Mouse (Mus musculus) large intestine, adult 2 months (tissue): ENCODE measurements around the gene Grk1. TPM values are rescaled to one million over a fixed set of nuclear protein-coding genes. Genes with fewer than 3 reads are reported as not detected.

ENCODE experiments used
- DNase-seq: peaks from one replicate; pipeline ENCODE4 v3.0.0-alpha.2; 2012; ENCODE audit warnings: low read depth, low spot score
- WGBS: fragments of 180-500 bp; shearing (Covaris S2); methylation state at CpG from one replicate; pipeline ENCODE4 v1.1.7; 2018; 5-methylcytosine and 5-hydroxymethylcytosine counted together
- polyA plus RNA-seq: library from polyadenylated mRNA; depleted of rRNA; stranded (reverse); fragments of >200 nt; gene quantifications from 2 replicates; pipeline ENCODE4 v1.2.3, GENCODE M21; 2012; rRNA removed

The Grk1 gene
- not detected in 2 replicates for polyA plus RNA-seq

DNA sequence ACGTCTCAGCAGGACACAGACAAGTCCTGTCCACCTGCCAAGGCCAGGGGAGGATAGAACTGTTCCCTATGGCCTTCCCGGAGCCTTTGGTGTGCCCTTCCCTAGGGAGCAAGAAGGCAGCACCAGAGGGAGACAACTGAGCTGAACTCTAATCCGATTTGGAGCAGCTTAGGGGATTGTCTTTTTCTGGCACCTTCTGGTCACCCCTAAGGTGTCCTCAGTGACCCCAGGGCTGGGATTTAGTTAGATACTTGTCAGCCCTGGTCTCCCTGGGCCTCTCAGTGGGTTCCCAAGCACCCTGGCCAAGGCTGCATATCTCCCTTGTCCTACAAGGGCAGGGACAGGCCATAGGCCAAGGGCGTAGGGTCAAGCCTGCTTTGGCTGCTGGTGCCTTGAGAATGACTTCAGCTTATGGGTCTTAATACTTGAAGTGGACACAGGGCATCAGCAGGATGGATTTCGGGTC, at the start of gene Grk1:
TSS of gene Grk1 (plus strand) at position 416 of the 466 bp plus-strand sequence.
- 77% methylated on average over 5 of the region's 5 CpGs for WGBS
- DNase-seq = no peak

DNA sequence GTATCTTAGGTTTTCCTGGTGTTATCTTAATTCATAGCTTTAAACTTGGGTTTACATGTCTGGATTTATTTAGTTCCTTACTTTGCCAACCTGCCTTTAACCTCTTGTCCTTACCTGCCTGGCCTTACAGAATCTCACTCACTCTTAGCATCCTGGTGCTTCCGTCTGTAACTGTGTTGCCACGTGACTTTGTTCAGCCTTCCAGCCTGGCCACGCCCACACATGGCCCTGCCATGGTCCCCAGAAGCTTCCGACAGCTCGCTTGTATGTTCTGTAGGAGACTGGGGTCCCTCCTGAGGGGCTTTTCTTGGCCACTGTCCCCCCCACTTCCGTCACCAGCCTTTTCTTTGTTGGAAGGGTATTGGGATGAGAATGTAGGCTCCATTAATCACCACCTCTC, 48.7 kb upstream of the Grk1 start:
- DNase-seq = no peak
- WGBS = 73% methylated on average over 6 of the region's 6 CpGs

DNA sequence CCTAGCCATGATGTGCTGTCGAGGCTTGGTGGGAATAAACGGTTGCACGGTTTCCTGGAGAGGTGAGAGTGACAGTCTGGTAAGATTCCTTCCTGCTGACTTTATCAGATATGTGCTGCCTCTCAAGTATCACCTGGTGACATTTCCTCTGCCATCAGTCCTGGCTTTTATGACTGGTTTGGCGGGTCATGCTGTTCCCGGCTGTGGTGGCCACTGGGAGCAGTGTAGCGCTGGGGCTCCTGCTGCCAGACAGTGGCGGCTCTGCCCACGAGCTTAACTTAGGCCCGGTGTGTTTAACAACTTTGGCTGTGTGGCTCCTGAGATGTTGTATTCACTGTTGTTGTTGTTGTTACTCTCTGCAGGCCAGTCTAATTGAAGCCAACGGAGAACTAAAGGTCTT, 48.2 kb upstream of the Grk1 start:
- DNase-seq = no peak
- 47% methylated on average over 10 of the region's 10 CpGs for WGBS

DNA sequence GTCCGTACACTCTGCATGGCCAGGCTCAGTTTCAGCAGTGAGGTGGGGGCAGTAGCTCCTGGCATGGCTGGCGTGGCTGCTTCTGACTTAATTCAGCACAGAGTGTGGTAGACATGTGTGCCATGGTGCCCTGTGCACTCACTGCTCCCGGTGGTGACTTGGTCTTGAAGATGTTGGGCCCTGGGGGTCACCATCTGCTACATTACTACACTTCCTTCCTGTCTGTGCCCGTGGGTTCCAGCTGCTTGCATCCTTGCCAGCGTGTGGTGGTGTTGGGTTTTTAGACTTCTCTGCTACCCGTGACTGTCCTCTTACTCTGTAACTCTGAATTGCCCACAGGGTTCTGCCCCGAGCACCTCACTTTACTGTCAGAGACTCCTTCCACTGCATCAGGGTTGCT, 44.7 kb upstream of the Grk1 start:
- 84% methylated on average over 7 of the region's 7 CpGs for WGBS
- no peak for DNase-seq

GRCm38 (mm10) chr8:13361865-13362264, 43.0 kb upstream of the Grk1 start:
- 97% methylated on average over 6 of the region's 6 CpGs for WGBS
- no peak for DNase-seq

DNA sequence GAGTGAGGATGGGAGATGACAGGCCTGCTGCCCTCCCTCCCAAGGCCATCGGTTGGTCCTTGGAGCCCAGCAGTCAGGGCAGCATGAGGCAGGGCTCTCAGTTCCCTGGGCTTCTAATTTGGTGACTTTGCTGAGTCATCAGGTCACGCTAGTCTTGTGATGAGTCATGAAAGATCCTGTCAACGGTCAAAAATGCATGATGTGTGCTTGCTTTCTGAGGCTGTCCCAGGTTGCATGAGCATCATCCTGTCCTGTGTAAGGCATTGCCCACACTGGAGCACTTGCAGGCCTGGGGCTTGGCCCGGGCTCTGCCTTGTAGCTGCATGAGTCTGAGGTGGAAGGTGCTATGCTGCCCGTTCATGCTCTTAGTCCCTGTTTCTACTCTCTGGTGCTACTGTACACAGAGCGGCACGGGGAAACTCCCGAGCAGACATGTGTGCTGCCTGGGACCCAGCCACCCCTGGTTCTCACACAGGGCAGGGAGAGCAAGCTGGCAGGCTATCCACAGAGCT, 31.7 kb upstream of the Grk1 start:
- DNase-seq = no peak

DNA sequence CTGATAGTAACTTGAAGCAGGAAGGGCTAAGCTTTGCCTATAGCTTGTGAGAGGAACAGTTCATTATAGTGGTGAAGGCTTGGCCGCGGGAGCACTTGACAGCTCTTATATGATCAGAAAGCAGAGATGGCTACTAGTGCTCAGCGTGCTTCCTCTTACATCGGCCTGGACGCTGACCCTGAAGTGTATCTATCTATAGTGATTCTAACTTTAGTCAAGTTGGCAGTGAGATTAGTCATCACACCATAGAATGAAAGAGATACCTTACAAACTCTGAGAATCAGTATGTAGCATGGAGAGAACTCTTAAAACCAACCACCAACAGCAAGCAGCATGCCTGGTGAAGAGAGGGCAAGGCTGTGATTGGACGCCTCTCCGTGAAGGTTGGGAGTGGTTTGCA, 23.3 kb upstream of the Grk1 start:
- DNase-seq = no peak
- WGBS = 89% methylated on average over 7 of the region's 7 CpGs

More for the DNA sequence above, 31.7 kb upstream of the Grk1 start:
- 77% methylated on average over 8 of the region's 8 CpGs for WGBS

DNA sequence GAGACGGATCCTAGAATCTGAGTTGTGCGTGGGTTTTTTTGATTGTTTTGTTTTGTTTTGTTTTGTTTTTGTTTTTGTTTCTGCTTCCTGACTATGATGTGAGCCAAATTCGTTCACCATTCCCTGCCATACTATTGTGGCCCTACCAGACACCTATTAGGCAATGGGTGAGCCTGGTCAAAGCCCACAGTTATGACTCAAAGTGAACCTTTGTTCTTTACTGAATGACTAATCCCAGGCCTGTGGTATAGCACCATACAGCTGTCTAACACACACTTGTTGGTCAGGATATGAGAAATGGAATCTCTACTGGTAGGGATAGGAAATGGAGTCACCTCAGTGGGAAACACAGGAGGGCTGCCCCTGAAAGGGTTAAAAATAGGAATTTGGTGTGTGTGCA, 22.3 kb upstream of the Grk1 start:
- WGBS = 74% methylated on average over 3 of the region's 3 CpGs
- DNase-seq = peak; percentile 14

GRCm38 (mm10) chr8:13382999-13383398, 21.9 kb upstream of the Grk1 start:
- 84% methylated on average over 4 of the region's 4 CpGs for WGBS
- no peak for DNase-seq

- 67% methylated on average over 13 of the region's 13 CpGs for WGBS
- DNase-seq = no peak
These were observed 18.5 kb upstream of the Grk1 start for GRCm38 (mm10) chr8:13386366-13386765.

GRCm38 (mm10) chr8:13387728-13388127, 17.2 kb upstream of the Grk1 start:
- no peak for DNase-seq
- WGBS = 76% methylated on average over 8 of the region's 8 CpGs

- WGBS = 45% methylated on average over 2 of the region's 2 CpGs
- no peak for DNase-seq
These were observed 16.1 kb upstream of the Grk1 start for GRCm38 (mm10) chr8:13388744-13389143.

GRCm38 (mm10) chr8:13393869-13394268, 11.0 kb upstream of the Grk1 start:
- DNase-seq = peak; percentile 8
- 49% methylated on average over 7 of the region's 7 CpGs for WGBS

GRCm38 (mm10) chr8:13396725-13397124, 8.2 kb upstream of the Grk1 start, which contains the start of gene Atp4b:
TSS of gene Atp4b (minus strand) at chr8:13396825.
- 82% methylated on average over 5 of the region's 5 CpGs for WGBS
- DNase-seq = no peak

DNA sequence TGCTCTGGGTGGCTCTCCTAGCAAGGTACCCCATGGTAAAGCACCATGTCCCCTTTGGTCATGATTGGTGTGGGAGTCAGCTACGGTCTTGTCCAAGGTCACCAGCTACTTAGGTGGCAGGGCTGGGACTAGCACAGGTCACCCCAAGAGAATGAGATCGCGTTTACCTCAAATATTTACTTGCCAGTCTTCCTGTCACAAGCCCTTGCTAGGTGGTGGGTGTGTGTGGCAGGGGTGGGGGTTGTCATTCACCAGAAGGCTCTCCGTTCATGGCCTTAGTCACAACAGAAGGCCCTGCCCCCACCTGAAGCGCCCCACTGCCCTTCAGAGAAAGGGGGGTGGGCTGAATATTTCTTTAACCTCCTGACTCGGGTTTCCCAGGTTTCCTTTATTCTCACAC, 1.4 kb upstream of the Grk1 start:
- no peak for DNase-seq
- 34% methylated on average over 6 of the region's 6 CpGs for whole genome bisulfite sequencing

DNA sequence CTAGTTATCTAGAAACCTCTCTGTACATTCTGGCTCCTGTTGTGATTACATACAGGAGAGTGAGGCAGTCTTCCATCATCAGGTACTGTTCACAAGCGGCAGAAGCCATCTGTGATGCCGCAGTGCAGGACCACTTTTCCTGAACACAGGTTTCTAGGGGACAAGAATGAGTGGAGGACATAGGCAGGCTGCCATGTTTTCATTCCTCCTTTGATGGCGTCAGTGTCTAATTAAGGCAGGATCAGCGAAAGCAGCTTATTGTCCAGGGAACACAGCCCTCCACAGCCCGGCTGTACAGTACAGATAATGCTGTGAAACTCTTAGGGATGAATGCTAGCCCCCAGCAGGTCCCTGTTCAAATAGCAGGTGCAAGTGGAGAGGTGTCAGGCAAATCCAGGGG, 1.1 kb downstream of the Grk1 start:
- 80% methylated on average over 5 of the region's 5 CpGs for WGBS
- DNase-seq = no peak

- WGBS = 23% methylated on average over 6 of the region's 6 CpGs
- peak; percentile 29 for DNase-seq
These were observed 6.7 kb downstream of the Grk1 start for GRCm38 (mm10) chr8:13411597-13411996.

DNA sequence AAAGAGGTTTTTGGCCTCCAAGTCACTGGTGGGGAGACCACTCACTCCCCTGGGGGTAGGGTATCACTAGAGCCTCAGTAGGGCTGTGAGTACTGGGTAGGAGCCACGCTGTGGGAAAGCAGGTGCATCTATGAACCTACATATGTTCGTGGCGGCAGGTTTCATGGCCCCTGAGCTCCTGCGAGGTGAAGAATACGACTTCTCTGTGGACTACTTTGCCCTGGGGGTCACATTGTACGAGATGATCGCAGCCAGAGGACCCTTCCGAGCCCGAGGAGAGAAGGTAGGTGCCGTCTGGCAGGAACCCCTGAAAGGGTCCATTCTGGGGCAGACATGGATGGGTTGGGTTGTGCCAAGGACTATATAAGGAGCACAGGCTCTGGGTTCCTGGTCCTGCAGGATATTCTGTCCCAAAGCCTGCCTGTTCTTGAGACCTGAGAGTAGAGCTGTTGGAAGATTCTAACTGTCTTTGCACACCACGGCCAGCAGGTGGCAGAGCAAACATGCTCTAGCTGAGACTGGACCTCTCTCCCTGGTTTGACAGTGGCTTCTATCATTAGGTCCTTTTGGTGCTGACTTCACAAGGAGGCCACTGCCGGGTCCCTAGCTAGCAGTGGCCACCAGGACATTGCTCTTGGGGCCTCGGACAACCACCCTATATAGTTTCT, 8.1 kb downstream of the Grk1 start:
- 60% methylated on average over 13 of the region's 13 CpGs for WGBS
- peak; percentile 22 for DNase-seq

DNA sequence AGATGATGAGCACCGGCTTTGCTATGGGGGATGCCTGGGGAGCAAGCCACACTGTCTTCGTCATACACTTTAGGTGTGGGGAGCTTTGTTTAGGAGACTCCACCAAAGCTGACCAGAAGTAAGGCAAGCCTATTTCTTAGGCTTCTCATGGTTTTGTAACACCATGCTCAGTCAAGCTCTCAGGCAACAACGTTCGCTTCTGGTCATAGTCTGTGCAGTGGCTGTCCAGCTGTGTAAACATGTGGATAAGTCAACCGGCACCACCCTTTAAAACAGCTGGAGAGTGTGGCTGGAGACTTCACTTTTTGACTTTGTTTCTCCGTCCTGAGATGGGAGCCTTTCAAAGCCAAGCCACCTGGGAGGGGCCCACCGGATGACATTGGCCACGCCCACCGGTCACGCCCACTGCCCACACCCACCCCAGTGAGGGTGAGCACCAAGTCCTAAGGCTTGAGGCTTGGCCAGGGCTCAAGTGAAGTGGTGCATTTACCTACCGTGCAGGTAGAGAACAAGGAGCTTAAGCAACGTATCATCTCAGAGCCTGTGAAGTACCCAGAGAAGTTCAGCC, 9.0 kb downstream of the Grk1 start:
- DNase-seq = no peak
- WGBS = 30% methylated on average over 12 of the region's 12 CpGs

DNA sequence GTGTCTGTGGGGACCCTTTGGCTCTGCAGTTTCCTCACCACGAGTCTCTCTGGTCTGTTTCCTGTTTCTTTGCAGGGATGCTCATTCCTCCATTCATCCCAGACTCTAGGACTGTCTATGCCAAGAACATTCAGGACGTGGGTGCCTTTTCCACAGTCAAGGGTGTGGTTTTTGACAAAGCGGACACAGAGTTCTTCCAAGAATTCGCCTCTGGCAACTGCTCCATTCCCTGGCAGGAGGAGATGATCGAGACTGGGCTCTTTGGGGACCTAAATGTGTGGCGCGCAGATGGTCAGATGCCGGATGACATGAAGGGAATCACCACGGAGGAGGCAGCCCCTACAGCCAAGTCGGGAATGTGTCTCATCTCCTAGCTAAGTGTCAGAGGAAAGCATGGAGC, 11.0 kb downstream of the Grk1 start:
- 62% methylated on average over 10 of the region's 10 CpGs for WGBS
- DNase-seq = no peak

DNA sequence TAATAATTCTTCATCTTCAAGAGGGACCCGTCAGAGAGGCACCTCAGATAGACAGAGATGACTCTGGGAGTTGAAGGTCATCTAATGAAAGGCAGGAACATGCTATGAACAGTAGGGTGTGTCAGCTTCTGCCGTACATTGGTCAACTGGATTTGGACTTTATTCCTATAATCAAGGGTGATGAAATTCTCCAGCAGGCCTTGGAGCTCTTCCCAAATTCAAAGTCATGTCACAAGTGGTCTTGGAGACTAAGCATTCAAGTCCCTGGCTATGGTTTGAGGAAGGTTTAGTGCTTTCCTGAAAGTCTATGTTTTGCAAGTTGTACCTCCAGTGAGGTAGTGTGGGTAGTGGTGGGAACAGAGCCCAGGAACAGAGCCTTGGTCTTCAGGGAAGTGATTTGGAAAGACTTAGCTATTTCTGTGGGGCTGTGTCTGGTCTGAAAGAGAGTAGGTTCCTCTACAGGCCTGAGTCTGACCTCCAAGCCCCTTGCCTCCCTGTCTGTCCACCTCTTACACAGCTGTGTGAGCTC, 14.3 kb downstream of the Grk1 start:
- 27% methylated on average over 2 of the region's 2 CpGs for WGBS
- no peak for DNase-seq
